Mouse (Mus musculus): ENCODE results near the gene Olfr566.

Olfr566 gene

DNA sequence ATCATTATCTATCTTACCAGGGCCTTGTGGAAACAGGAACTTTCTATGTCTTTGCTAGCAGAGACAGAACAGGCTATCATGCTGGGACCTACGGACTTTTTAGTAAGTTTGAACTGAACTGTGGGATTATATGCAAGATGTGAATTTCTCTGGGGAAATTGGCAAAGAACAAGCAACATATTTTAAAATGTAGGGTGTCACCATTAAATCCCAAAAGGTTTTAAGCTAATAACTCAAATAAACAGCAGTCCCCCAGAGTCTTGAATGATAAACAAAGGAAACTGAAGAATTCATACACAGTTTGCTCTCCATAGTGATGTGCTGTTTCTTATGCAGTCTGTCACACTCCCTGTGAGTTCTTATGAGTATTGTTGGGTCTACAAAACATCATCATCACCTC, at the start of gene Olfr566:
Olfr566 (minus strand) TSS at position 101 of the 400 bp plus-strand sequence.
- in situ Hi-C loops (cut with MboI, MseI) = no loop called here

- in situ Hi-C loops (cut with MboI, MseI) = no loop called here
These were observed 32.2 kb upstream of the Olfr566 start, which contains the start of gene Olfr569 for GRCm38 (mm10) chr7:102890782-102891181. Gene Olfr569 (minus strand): TSS chr7:102890882.

DNA sequence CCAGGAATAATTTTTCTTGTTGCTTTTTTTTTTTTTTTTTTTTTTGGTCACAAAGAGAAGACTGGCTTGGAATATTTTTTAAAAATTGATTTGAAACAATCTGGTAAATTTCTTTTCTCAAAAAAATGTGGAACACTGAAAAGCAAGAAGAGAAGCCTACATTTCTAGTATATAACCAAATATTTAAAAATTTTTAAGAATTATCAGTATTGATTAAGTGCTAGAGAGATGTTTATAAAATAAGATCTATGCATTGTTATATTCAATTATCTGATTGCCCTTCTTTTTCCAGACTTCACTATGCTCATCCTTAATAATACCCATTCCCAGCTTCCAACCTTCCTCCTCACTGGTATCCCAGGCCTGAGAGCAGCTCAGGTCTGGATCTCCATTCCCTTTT, 18.3 kb upstream of the Olfr566 start, which contains the start of gene Olfr568:
Olfr568 (plus strand) TSS at position 301 of the 400 bp plus-strand sequence.
- in situ Hi-C loops (cut with MboI, MseI) = no loop called here

DNA sequence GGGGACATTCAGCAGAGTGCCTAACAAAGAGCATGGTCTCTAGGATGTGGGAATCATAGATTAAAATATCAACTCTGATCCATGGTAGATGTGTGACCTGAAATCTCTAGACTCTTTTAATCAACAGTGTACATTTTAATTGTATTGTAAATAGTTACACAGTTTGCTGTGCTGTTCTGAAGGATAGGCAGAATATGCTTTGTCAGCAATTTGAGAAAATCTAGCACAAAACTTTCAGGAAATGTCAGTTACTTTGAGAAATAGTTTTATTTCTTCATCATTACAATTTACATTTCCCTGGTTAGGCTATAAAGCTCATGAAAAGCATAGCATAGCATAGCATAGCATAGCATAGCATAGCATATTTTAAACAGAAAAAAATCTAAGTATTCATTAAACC, 2.8 kb downstream of the Olfr566 start:
- in situ Hi-C loops (cut with MboI, MseI) = no loop called here

Measured in T-helper 2 cell (primary cell).